Mouse (Mus musculus): ENCODE results near the gene Kif26a.

Kif26a gene

DNA sequence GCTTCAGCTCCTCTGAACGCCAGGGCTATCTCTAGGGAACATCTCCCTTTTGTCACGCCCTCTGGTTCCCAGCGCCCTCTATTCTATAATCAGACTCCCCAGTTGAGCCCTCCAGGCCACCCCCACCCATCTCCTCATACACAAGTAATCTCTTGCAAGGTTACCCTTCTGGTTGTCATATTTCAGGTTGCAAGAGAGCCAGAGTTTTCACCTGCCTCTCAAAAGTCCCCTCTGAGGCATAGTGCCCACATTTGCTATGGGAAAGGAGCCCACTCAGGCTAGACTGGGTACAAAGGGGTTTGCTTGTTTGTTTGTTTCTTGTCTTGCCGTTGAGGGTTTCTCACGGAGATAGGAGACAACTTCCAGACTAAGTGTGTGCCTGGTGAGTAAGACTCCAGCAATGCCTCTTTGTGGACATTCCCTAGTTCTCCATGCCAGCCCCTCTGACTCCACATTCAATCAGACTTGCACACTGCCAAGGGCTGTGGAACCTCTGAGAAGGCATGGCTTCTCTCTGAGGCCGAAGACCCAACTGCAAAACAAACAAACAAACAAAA, 16.6 kb upstream of the Kif26a start:
- no peak for DNase-seq (ENCODE audit: extremely low read depth, insufficient read length, low spot score)

GRCm38 (mm10) chr12:112130161-112130860, 15.7 kb upstream of the Kif26a start:
- no peak for DNase-seq (ENCODE audit: extremely low read depth, insufficient read length, low spot score)

- no peak for DNase-seq (ENCODE audit: extremely low read depth, insufficient read length, low spot score)
Observed at GRCm38 (mm10) chr12:112130957-112131356, 15.1 kb upstream of the Kif26a start.

GRCm38 (mm10) chr12:112140231-112140630, 5.8 kb upstream of the Kif26a start:
- no peak for DNase-seq (ENCODE audit: extremely low read depth, insufficient read length, low spot score)

GRCm38 (mm10) chr12:112140745-112141144, 5.3 kb upstream of the Kif26a start:
- no peak for DNase-seq (ENCODE audit: extremely low read depth, insufficient read length, low spot score)

DNA sequence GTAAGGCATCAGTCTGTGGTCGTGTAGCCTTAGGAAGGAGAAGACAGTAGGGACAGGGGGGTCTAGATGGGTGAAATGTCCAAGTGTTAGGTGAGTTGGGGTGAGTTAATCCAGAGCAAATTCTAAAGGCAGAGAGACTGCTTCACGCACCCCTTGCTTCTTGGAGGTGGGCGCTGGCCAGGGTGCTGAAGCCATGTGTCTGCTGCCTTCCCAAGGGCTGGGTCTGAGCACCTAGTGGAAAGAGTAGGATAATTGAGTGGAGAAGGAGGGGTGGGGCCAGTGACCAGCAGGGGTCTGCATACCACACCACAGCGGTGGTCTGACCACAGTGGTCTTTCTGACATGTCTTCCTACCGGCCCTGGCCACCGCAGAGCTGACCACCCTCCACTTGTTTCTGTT, 4.7 kb upstream of the Kif26a start:
- DNase-seq (ENCODE audit: extremely low read depth, insufficient read length, low spot score), result no peak

GRCm38 (mm10) chr12:112143116-112143832, 2.7 kb upstream of the Kif26a start:
- no peak for DNase-seq (ENCODE audit: extremely low read depth, insufficient read length, low spot score)

DNA sequence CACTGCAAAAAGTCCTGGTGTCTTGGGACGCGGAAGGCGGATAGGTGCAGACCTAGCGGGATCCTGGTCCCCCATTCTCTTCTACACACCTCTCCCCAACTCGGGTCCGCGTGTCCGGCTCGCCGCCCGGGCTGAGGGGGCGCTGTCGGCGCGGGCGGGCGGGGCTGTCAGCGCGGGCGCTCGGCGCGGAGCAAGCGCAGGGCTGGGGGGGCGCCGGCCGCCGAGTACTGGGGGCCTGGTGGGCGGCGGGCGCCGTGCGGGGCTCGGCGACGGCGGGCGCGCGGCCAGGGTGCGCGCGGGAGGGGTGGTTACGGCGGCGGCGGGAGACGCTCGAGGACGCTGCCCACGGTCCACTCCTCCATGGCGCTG, 2.2 kb upstream of the Kif26a start:
- DNase-seq (ENCODE audit: extremely low read depth, insufficient read length, low spot score), result no peak

DNA sequence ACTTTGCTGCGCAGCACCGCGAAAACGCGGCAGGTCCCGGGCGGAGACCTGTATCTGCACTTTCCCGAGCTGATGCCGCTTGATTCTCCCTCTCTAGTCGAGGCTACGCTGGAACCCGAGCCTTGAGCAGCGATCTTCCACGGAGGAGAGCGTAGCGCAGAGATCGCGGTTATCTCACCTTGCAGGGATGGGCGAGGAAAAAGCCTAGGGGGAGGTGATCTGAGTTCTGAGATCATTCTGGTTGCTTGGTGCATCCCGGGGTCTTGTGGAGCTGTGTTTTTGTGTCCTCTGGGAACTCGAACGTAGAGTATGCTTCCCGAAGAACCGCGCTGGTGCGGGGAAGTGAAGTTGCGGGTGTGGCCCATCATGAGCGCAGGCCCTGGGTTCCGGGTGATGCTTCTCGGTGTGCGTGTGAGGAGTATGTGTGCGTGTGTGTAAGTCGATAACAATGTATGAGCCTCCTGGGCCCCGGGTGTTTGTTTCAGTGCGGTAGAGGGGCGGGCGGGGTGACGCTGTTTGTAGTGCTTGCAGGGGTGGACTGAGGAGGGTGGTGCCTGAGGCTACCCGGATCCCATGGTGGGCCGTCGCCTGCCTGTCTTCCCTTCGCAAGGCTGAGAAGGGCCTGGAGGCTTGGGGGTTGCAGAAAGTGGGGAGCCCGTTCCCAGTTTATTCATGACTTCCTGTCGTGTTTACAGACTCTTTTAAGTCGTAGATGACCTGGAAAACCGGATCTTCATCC, 1.5 kb upstream of the Kif26a start:
- no peak for DNase-seq (ENCODE audit: extremely low read depth, insufficient read length, low spot score)

DNA sequence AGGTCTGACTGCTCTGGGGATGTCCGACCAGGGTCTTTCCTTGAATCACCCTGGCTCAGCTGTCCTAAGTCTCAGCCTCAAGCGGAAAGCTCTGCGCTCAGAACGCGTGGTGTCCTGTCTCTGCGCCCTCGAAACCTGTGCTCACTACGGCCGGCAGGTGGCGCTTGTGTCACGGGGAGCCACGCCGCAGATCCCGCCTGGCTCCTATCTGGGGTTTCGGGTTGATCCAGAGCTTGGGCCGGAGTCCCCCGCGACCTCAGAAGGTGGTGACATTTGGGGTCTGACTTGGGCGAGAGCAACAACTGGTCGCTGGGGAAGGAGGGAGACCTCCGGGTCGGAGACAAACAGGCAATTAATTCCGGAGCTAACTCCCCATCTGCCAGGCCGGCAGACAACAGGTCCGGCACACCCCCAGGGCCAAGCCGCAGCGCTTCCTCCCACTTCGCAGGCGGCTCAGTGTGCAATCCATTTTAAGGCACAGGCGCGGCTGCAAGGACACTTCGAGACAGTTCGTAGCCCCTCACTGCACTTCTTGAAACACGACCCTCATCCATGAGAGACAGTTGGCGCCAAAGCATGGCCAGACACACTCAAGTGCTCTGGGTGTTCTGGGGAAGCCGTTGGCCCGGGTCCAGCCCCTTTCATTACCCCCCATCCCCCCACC, 665 bp upstream of the Kif26a start:
- no peak for DNase-seq (ENCODE audit: extremely low read depth, insufficient read length, low spot score)

GRCm38 (mm10) chr12:112147365-112147764, 1.4 kb downstream of the Kif26a start:
- DNase-seq (ENCODE audit: extremely low read depth, insufficient read length, low spot score), result no peak

DNA sequence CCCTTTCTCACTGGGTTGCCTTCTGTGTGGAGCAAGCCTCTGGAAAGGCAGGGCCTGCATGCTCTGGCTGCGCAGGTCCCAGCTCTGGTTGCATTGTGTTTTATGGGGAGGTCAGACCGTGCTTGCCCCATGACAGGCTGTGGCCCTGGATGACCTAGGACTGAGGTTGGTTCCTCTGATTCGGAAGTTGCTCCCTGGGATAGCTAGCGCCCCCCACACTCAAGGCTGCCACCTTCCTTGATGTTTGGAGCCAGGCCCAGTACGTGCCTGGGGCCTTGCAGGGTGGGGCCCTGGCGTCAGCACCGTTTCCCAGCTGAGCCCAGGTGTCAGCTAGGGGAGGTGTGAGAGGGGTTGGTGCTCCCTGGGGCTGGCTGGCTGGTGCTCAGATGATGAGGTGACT, 4.0 kb downstream of the Kif26a start:
- DNase-seq (ENCODE audit: extremely low read depth, insufficient read length, low spot score), result no peak

- DNase-seq (ENCODE audit: extremely low read depth, insufficient read length, low spot score), result no peak
Observed at GRCm38 (mm10) chr12:112151244-112151979, 5.4 kb downstream of the Kif26a start.

GRCm38 (mm10) chr12:112151980-112152362, 6.0 kb downstream of the Kif26a start:
- no peak for DNase-seq (ENCODE audit: extremely low read depth, insufficient read length, low spot score)

DNA sequence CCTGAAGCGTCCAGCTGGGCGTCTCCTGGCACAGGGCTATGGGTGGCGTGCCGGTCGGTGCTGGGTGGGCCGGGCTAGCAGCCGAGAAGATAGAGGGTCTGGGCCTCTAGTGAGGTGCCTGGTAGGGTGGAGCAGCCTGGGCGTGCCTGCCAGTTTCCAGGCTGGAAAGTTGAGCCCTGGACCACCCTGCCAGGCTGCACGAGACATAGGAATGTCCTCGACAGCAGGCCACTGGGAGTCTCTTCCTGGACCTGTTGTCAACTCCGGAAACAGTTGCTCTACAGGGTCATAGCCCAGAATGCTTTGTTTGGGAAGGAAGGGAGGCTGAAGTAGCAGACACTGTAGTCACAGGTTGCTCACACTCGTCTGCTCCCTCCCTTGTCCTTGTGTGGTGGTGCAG, 7.6 kb downstream of the Kif26a start:
- no peak for DNase-seq (ENCODE audit: extremely low read depth, insufficient read length, low spot score)

DNA sequence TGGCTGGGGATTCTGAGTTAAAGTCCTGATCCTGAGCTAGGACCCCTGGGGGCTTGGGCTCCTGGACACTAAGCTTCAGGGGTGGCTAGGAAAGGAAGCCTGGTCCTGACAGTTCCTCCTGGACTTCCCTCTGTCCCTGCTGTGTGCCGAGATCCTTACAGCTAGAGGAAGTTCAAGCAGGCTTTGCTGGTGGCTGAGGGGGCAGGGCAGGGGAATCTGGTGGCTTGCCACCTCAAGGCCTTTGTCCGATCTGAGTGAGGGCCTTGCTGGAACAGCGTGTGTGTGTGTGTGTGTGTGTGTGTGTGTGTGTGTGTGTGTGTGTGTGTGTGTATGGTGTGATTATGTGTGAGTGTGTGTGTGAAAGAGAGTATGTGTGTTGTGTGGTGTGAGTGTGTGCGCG, 8.5 kb downstream of the Kif26a start:
- no peak for DNase-seq (ENCODE audit: extremely low read depth, insufficient read length, low spot score)

DNA sequence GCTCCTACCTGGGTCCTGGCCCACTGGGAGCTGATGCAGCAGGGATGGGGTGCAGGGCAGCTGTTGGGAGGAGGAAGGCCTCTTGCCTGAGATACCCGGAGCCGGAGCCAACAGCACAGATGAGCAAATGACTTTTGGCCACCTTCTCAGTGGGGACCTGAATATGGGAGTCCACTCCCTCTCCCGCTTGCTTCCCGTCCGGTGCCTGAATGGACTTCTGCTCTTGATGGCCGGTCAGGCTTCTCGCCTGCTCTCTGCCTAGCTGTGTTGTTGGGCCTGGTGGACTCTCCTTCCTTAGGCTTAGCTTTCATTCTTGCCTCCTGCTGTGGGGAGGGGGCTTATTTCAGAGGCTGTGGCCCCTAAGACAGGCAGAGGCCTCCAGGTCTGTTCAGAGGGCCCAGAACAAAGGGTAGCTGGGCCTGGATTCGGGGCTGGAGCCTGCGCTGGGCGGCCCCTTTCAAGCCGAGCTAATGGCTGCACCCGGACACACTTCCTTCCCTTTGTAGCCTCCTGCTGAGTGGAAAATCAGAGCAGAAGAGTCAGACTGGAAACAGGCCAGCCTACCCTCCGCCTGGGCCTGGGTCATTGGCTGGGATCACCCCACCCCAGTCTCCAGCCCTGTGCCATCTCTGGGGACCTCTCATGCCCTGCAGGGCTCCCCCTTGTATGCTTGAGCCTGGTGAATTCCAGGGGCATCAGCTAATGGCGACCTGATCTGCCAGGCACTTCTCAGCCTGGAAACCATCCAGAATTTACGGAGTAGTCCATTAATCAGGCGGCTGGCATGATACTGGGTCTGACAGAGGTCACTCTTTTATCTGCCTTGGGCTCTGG, 9.4 kb downstream of the Kif26a start:
- DNase-seq (ENCODE audit: extremely low read depth, insufficient read length, low spot score), result no peak

GRCm38 (mm10) chr12:112156804-112157203, 10.8 kb downstream of the Kif26a start:
- no peak for DNase-seq (ENCODE audit: extremely low read depth, insufficient read length, low spot score)

DNA sequence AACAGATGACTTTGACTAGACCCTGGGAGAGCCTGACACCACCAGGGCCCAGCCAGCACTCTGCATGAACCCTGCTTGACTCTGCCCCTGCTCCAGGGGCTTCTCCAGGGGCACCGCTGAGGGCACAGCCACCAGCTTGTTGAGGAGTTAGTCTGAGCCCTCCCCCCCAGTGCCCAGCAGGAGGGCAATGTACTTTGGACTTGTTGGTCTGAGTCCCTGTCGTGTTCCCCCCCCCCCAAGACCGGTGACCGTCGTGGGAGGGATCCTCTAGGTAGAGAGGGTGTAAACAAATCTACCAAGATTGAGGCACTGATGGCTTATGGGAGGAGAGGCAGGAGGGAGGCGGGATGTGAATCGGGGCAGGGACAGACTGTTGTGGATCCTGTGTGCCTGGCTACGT, 12.2 kb downstream of the Kif26a start:
- no peak for DNase-seq (ENCODE audit: extremely low read depth, insufficient read length, low spot score)
